Mouse (Mus musculus) megakaryocyte, embryonic 14.5 days (primary cell): ENCODE measurements around the gene Gm8257. TPM values are rescaled to one million over a fixed set of nuclear protein-coding genes. Genes with fewer than 3 reads are reported as not detected.
"Not testable (repeated sequence)": the region's sequence is repeated elsewhere in the genome, so short reads cannot be mapped to it uniquely, and the experiment has no call there.

Source experiments
- H3K27me3 ChIP-seq: replicated peaks from 2 replicates; pipeline ENCODE3; 2012; ENCODE audit warnings: inconsistent platforms
- H3K36me3 ChIP-seq: replicated peaks from 2 replicates; pipeline ENCODE3; 2012; ENCODE audit warnings: low read length, inconsistent platforms, mixed read lengths
- H3K4me1 ChIP-seq: 2 replicates; pipeline ENCODE4 v1.6.1; 2012; ENCODE audit warnings: inconsistent platforms
- H3K4me3 ChIP-seq: replicated peaks from 2 replicates; pipeline ENCODE3; 2012; ENCODE audit warnings: moderate library complexity, mild to moderate bottlenecking, inconsistent platforms
- H3K9me3 ChIP-seq: 2 replicates; pipeline ENCODE4 v1.6.1; 2012; ENCODE audit warnings: inconsistent platforms
- FLI1 ChIP-seq: IDR thresholded peaks from 2 replicates; pipeline ENCODE4 v1.6.1; 2012; ENCODE audit warnings: low read length, inconsistent platforms, mixed read lengths
- GATA1 ChIP-seq: IDR thresholded peaks from 3 replicates; pipeline ENCODE4 v1.6.1; 2012; ENCODE audit warnings: mixed read lengths, low read length, inconsistent platforms, borderline replicate concordance
- polyA plus RNA-seq: library from polyadenylated mRNA; stranded (reverse); fragments of >175 nt; gene quantifications from 2 replicates; pipeline ENCODE4 v1.2.3, GENCODE M21; 2012; ENCODE audit warnings: low replicate concordance; ENCODE audit not compliant: insufficient read depth

Gm8257 gene
- polyA plus RNA-seq = not detected in 2 replicates

DNA sequence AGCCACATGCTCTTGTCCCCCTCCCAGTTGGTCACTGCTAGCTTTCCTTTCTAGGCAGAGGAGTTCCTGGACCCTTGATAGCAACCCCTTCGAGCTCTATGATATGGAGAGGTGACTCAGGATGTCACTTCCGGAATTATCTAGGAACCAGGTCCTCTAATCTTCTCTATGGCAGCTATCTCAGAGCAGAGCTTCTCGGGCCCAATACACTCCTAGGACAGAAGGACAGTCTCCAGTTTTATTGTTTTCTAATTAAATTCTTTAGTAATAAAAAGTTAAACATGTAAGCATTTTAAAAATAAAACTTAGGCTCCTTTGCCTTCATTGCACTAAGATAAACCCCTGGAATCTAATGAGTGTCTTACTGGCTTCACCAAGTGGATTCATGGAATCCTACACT is at the start of gene Gm8257:
Gm8257 (minus strand) TSS at position 101 of the 400 bp plus-strand sequence.
- H3K27me3 ChIP-seq, H3K4me3 ChIP-seq, H3K36me3 ChIP-seq, H3K4me1 ChIP-seq, H3K9me3 ChIP-seq: not testable (repeated sequence)

DNA sequence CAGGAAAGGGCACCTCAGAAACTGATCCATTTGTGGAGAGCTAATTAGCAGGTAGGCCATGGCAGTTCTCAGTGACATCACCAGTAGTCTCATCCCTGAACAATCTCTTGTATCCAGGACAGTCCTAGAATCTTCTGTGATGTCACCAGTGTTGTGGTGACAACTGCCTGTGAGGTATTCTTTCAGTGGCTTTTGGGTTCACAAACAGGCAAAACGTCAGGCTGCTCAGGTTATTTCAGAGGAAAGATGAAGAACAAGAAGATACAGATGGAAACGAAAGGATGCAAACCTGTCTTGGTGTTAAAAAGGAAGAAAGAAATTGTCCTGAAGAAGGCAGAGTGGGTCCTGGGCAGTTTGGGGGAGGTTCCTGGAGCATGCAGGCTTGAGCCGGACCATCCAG is 44.0 kb upstream of the Gm8257 start, which contains the start of gene Gm8267:
Gm8267 (minus strand) TSS at position 101 of the 400 bp plus-strand sequence.
- Histone ChIP-seq H3K36me3 (no peaks in the 10 kb centered on the region), H3K27me3 (no peaks in the 10 kb centered on the region), H3K4me1 (no peaks in the 10 kb centered on the region), H3K9me3 (no peaks in the 10 kb centered on the region), H3K4me3 (no peak within 1 kb of the TSS)
- no peak for TF ChIP-seq FLI1
- TF ChIP-seq GATA1 = no peak

DNA sequence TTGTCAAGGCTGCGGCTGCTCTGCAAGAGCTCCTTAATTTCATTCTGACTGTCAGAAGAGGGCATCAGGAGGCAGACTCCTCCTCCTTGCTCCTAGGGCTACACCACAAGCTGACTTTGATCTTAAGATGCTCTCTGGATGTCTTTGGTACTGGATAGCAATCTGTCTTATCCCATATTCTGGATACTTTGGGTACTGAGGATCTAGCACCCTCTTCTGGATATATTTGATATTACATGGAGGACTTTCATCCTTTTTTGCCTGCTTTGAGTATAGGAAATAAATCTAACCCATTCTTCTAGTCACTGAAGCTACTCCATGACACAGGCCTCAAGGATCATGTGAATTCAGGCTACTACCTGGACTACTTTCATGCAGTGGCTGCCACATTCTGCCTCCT is 36.5 kb upstream of the Gm8257 start:
- H3K4me1 ChIP-seq, H3K4me3 ChIP-seq, H3K36me3 ChIP-seq, H3K9me3 ChIP-seq, H3K27me3 ChIP-seq: not testable (repeated sequence)

DNA sequence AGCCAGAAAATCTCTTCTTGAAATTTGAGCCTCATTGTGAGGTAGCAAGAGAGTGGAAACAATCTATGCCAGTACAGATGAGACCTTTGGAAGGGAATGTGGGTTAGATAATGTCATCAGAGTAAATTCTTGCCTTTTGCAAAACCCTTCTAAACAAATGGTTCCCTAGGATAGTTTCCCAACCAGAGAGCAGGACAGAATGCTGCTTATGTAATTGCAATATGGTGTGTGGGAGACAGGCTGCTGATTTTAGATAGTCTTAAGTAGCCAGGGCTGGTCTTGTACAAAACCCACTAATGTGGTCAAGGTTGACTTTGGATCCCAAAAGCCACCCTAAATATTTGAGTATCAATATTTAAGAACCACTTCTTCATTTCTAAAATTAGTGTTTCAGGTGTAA is 24.5 kb upstream of the Gm8257 start:
- not testable (repeated sequence) for H3K27me3 ChIP-seq, H3K4me3 ChIP-seq, H3K9me3 ChIP-seq

DNA sequence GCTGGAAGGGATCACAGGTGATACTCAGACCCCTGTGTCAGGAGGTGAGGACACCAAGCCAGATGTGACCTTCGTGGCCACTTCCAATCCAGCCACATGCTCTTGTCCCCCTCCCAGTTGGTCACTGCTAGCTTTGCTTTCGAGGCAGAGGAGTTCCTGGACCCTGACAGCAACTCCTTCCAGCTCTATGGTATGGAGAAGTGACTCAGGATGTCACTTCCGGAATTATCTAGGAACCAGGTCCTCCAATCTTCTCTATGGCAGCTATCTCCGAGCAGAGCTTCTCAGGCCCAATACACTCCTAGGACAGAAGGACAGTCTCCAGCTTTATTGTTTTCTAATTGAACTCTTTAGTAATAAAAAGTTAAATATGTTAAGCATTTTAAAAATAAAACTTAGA is 78.5 kb downstream of the Gm8257 start, which contains the start of gene Gm5624:
Gm5624 (minus strand) TSS at position 202 of the 400 bp plus-strand sequence.
- H3K9me3 ChIP-seq, H3K4me1 ChIP-seq, H3K36me3 ChIP-seq, H3K4me3 ChIP-seq, H3K27me3 ChIP-seq: not testable (repeated sequence)

More for the DNA sequence above, 24.5 kb upstream of the Gm8257 start:
- H3K4me1 ChIP-seq, H3K36me3 ChIP-seq: not testable (repeated sequence)

Other genes starting within 250 kb of the Gm8257 start
- gene BC061237, start 214.0 kb downstream of the Gm8257 start, polyA plus RNA-seq = not detected in 2 replicates
- gene Gm17093, start 188.2 kb downstream of the Gm8257 start, polyA plus RNA-seq = not detected in 2 replicates
- not detected in 2 replicates for gene Gm8247, start 123.3 kb downstream of the Gm8257 start, polyA plus RNA-seq
- gene Gm5624, start 78.5 kb downstream of the Gm8257 start, polyA plus RNA-seq = not detected in 2 replicates
- gene Gm8267, start 43.9 kb upstream of the Gm8257 start, polyA plus RNA-seq = not detected in 2 replicates
- gene Ptgdr, start 152.9 kb upstream of the Gm8257 start, polyA plus RNA-seq = not detected in 2 replicates